Mouse (Mus musculus) neural tube, embryonic 12.5 days (tissue): ENCODE data around the gene Sel1l3. TPM values are rescaled to one million over a fixed set of nuclear protein-coding genes. Genes with fewer than 3 reads are reported as not detected.

Experiments
- ATAC-seq: fragments of 200-750 bp; cut with Nextera tagmentation; 2 replicates; pipeline ENCODE4 v1.8.0; 2017; ENCODE audit warnings: low read depth, mild to moderate bottlenecking, moderate TSS enrichment, moderate library complexity; ENCODE audit not compliant: low FRiP score
- H3K27ac ChIP-seq: fragments of 300-500 bp; sonication (generic); 2 replicates; pipeline ENCODE4 v1.5.1; 2016
- H3K27me3 ChIP-seq: fragments of 300-500 bp; sonication (generic); replicated peaks from 2 replicates; pipeline ENCODE4 v1.6.1; 2016; ENCODE audit warnings: mild to moderate bottlenecking
- H3K36me3 ChIP-seq: fragments of 300-500 bp; sonication (generic); 2 replicates; pipeline ENCODE4 v1.6.1; 2016; ENCODE audit warnings: mild to moderate bottlenecking
- H3K4me1 ChIP-seq: fragments of 300-500 bp; sonication (generic); 2 replicates; pipeline ENCODE4 v1.6.1; 2016
- H3K4me2 ChIP-seq: fragments of 300-500 bp; sonication (generic); replicated peaks from 2 replicates; pipeline ENCODE4 v1.6.1; 2016; ENCODE audit warnings: mild to moderate bottlenecking
- H3K4me3 ChIP-seq: fragments of 300-500 bp; sonication (generic); 2 replicates; pipeline ENCODE4 v1.5.1; 2016
- H3K9ac ChIP-seq: fragments of 300-500 bp; sonication (generic); 2 replicates; pipeline ENCODE4 v1.6.1; 2016; ENCODE audit warnings: mild to moderate bottlenecking
- H3K9me3 ChIP-seq: fragments of 300-500 bp; sonication (generic); 2 replicates; pipeline ENCODE4 v1.6.1; 2016; ENCODE audit warnings: mild to moderate bottlenecking
- WGBS: fragments of 180-500 bp; shearing (Covaris S2); methylation state at CpG from one replicate; pipeline ENCODE4 v1.1.7; 2016; 5-methylcytosine and 5-hydroxymethylcytosine counted together
- polyA plus RNA-seq: library from polyadenylated mRNA; unstranded; fragments of >200 nt; fragmentation: Nextera tagmentation; extraction: Ambion mirVana; gene quantifications from 2 replicates; pipeline ENCODE4 v1.2.1, GENCODE M21; 2016

Sel1l3 gene
- polyA plus RNA-seq, 1 experiment from 2014 or later = 5.7 TPM

DNA sequence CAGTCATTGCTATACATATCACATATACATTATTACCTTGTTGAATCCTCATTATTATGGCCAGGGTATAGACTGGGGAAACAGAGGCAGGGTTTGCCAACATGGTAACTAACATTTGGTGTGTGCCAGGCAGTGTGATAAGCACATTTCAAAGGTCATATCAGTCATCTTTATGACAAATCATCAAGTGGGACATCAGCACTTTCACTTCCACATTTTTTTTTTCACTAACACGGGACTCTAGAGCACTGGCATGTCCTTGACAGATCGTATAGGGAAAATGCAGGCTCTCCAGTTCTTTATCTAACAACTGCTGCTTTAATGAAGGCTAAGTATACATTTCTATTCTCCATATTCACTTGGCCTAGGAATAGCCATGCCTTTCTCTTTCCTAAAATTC is 25.1 kb downstream of the Sel1l3 start:
- no peak overlapping the region for H3K4me2 ChIP-seq
- ATAC-seq = no peak
- 84% methylated on average over 2 of the region's 2 CpGs for WGBS
- H3K27me3 ChIP-seq = no peaks in the 10 kb centered on the region
- no peak overlapping the region for H3K9ac ChIP-seq
- no peaks in the 10 kb centered on the region for H3K4me1 ChIP-seq
- H3K36me3 ChIP-seq = no peaks in the 10 kb centered on the region
- no peak overlapping the region for H3K4me3 ChIP-seq
- no peaks in the 10 kb centered on the region for H3K9me3 ChIP-seq
- H3K27ac ChIP-seq = no peak overlapping the region

DNA sequence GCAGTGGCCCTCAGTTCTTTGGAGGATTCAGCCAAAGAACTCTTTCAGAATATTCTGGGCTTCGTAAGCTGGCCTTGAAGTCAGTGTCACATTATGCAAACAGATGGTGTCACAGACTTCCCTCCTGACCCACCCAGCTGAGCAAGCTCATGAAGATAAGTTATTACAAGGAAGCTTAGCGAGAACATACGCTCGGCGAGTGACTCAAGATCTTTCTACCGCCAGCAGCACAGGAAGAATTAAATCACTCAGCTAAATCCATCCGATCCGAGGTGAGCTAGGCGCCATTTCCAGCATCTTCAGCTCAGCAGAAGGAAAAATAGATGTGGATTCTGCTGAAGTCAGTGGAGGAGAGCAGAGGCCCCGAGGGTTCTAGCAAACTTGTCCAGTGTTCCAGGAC is 26.5 kb downstream of the Sel1l3 start:
- Histone ChIP-seq H3K4me2 (no peak overlapping the region), H3K4me3 (no peak overlapping the region), H3K9me3 (no peaks in the 10 kb centered on the region), H3K27me3 (no peaks in the 10 kb centered on the region), H3K27ac (no peak overlapping the region), H3K4me1 (no peaks in the 10 kb centered on the region), H3K36me3 (no peaks in the 10 kb centered on the region), H3K9ac (no peak overlapping the region)
- WGBS = 70% methylated on average over 10 of the region's 10 CpGs
- ATAC-seq = no peak

- H3K4me1 ChIP-seq = no peaks in the 10 kb centered on the region
- no peaks in the 10 kb centered on the region for H3K36me3 ChIP-seq
- H3K4me3 ChIP-seq = no peak overlapping the region
- 78% methylated on average over 11 of the region's 11 CpGs for WGBS
- no peak overlapping the region for H3K27ac ChIP-seq
- no peaks in the 10 kb centered on the region for H3K27me3 ChIP-seq
- no peak for ATAC-seq
- no peaks in the 10 kb centered on the region for H3K9me3 ChIP-seq
- no peak overlapping the region for H3K9ac ChIP-seq
- H3K4me2 ChIP-seq = no peak overlapping the region
These were observed 27.9 kb downstream of the Sel1l3 start for GRCm38 (mm10) chr5:53185803-53186202.

DNA sequence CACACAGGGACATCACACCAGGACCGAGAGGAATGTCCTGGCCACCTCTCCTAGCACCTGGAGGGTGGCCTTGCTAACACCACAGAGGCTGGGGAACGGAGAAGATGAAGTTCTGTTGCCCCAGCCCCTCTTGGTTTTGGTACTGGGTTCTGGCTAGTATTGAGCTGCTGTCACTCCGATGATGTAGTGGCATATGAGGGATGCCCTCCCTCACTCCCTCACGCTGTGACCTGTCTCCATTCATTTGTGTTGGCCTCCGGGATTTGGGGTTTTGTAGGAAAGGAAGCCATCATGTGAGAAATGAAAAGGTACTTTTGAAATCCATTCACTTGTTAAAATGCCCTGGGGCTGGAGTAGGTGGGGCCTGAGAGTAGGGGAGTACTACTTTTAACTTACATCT is 33.8 kb downstream of the Sel1l3 start:
- no peak overlapping the region for H3K4me3 ChIP-seq
- H3K9ac ChIP-seq = no peak overlapping the region
- H3K9me3 ChIP-seq = no peaks in the 10 kb centered on the region
- 85% methylated on average over 5 of the region's 5 CpGs for WGBS
- no peak overlapping the region for H3K27ac ChIP-seq
- H3K27me3 ChIP-seq = no peaks in the 10 kb centered on the region
- no peak overlapping the region for H3K4me2 ChIP-seq
- no peaks in the 10 kb centered on the region for H3K36me3 ChIP-seq
- no peak for ATAC-seq
- H3K4me1 ChIP-seq = no peaks in the 10 kb centered on the region; the same call in 1 of the 2 replicates

DNA sequence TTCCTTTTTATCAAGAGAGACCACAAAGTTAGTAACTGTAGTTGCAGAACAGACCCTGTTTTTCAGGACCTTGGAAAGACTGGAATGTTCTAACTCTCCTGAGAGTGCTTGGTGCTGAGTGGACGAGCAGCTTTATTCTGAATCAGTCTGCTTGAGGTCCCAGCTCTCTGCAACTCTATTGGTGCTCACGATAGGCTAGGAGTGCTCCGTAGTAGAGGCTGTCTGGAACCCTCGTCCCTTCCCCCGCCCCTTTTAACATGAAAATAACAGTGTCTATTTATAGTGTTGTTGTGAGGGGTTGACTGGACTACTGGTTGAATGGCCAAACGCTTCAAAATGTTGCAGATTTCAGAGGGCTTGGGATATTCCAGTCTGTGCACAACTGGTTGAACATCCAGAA is 37.0 kb downstream of the Sel1l3 start:
- no peak for ATAC-seq
- H3K36me3 ChIP-seq = no peaks in the 10 kb centered on the region
- no peak overlapping the region for H3K4me3 ChIP-seq
- H3K4me2 ChIP-seq = no peak overlapping the region
- no peak overlapping the region for H3K9ac ChIP-seq
- no peaks in the 10 kb centered on the region for H3K9me3 ChIP-seq
- H3K4me1 ChIP-seq = peaks cover 3% of the 10 kb centered on the region; the same call in 1 of the 2 replicates
- WGBS = 55% methylated on average over 6 of the region's 6 CpGs
- no peaks in the 10 kb centered on the region for H3K27me3 ChIP-seq
- no peak overlapping the region for H3K27ac ChIP-seq

DNA sequence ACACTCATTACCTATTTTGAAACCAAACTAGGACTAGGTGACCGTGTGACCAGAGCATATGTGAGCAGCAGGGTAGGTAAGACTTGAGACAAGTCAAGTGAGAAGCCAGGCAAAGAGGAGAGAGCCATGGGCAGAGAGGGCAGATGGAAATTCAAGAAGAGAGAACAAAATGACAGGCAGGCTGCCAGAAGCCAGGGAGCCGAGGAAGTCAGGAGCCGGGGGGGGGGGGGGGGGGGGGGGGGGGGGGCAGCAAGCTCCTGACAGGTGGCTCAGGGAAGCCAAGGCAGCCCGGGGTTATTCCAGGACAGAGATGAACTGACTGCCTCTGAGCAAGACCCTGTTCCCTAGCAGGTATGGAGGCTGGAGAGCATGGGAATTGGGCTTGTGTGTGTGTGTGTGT is 37.7 kb downstream of the Sel1l3 start:
- no peaks in the 10 kb centered on the region for H3K36me3 ChIP-seq
- H3K4me1 ChIP-seq = peaks cover 3% of the 10 kb centered on the region; the same call in 1 of the 2 replicates
- ATAC-seq = no peak
- no peak overlapping the region for H3K4me2 ChIP-seq
- H3K27me3 ChIP-seq = no peaks in the 10 kb centered on the region
- no peaks in the 10 kb centered on the region for H3K9me3 ChIP-seq
- H3K9ac ChIP-seq = no peak overlapping the region
- 90% methylated on average over 2 of the region's 4 CpGs for WGBS
- H3K27ac ChIP-seq = no peak overlapping the region
- H3K4me3 ChIP-seq = no peak overlapping the region

GRCm38 (mm10) chr5:53175195-53175594 is 38.5 kb downstream of the Sel1l3 start:
- Histone ChIP-seq H3K27me3 (no peaks in the 10 kb centered on the region), H3K9ac (no peak overlapping the region), H3K27ac (no peak overlapping the region), H3K36me3 (no peaks in the 10 kb centered on the region), H3K9me3 (no peaks in the 10 kb centered on the region), H3K4me3 (no peak overlapping the region), H3K4me1 (peaks cover 3% of the 10 kb centered on the region; the same call in 1 of the 2 replicates), H3K4me2 (no peak overlapping the region)
- 88% methylated on average over 3 of the region's 3 CpGs for WGBS
- no peak for ATAC-seq

DNA sequence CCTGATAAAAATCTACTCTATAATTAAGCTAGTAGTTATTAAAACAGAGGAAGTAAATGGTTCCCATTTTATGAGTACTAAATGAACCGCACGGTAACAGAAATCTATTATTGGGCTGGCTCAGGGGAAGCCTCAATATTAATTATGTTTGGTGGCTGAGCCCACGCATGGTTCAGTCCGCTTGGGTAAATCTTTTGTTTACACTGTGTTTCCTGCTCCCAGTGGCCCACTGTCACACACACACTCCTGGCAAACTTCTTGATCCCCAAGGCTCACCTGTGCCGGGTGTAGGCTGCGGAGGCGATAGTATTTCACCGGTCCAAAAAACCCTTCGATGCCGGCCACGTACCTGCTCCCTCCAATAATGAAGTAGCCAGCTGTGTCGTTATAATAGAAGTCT is 39.3 kb downstream of the Sel1l3 start:
- Histone ChIP-seq H3K4me3 (no peak overlapping the region), H3K9me3 (no peaks in the 10 kb centered on the region), H3K4me2 (no peak overlapping the region), H3K36me3 (no peaks in the 10 kb centered on the region), H3K9ac (no peak overlapping the region), H3K27me3 (no peaks in the 10 kb centered on the region), H3K27ac (no peak overlapping the region), H3K4me1 (peaks cover 3% of the 10 kb centered on the region; the same call in 1 of the 2 replicates)
- ATAC-seq = no peak
- WGBS = 87% methylated on average over 12 of the region's 12 CpGs

DNA sequence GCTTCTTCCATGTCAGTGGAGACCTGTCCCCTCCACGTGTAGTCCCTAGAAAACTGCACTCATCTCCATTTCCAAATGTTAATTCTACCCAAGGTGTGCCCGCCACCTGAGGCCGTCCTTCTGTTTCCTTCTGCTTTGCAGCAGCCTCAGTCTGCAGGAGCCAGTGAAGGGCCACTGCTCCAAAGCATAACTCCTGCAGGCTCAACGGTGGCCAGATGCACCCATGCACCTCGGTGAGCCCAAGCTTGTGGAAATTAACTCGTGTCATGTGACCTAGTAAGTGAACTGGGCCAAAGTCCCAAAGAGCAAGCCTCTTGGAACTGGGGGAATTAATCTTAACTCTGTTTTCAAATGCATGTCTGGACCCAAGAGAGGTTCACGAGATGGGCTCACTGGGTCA is 40.8 kb downstream of the Sel1l3 start:
- Histone ChIP-seq H3K36me3 (no peaks in the 10 kb centered on the region), H3K4me1 (peaks cover 3% of the 10 kb centered on the region; the same call in 1 of the 2 replicates), H3K27me3 (no peaks in the 10 kb centered on the region), H3K27ac (no peak overlapping the region), H3K9me3 (no peaks in the 10 kb centered on the region), H3K4me3 (no peak overlapping the region), H3K4me2 (no peak overlapping the region), H3K9ac (no peak overlapping the region)
- no peak for ATAC-seq
- WGBS = 87% methylated on average over 7 of the region's 7 CpGs

- Histone ChIP-seq H3K4me1 (0 out of 2 replicates have a peak, but pooled peaks cover 3% of the 10 kb centered on the region), H3K4me2 (no peak overlapping the region), H3K27ac (no peak overlapping the region), H3K9me3 (no peaks in the 10 kb centered on the region), H3K9ac (no peak overlapping the region), H3K27me3 (no peaks in the 10 kb centered on the region), H3K4me3 (no peak overlapping the region), H3K36me3 (no peaks in the 10 kb centered on the region)
- no peak for ATAC-seq
- 90% methylated on average over 10 of the region's 10 CpGs for WGBS
These were observed 41.5 kb downstream of the Sel1l3 start for GRCm38 (mm10) chr5:53172256-53172636.

GRCm38 (mm10) chr5:53171611-53172255 is 42.0 kb downstream of the Sel1l3 start:
- no peak overlapping the region for H3K27ac ChIP-seq
- no peak for ATAC-seq
- no peak overlapping the region for H3K4me2 ChIP-seq
- H3K36me3 ChIP-seq = no peaks in the 10 kb centered on the region
- H3K27me3 ChIP-seq = no peaks in the 10 kb centered on the region
- H3K9ac ChIP-seq = no peak overlapping the region
- no peaks in the 10 kb centered on the region for H3K9me3 ChIP-seq
- H3K4me3 ChIP-seq = no peak overlapping the region
- WGBS = 90% methylated on average over 6 of the region's 6 CpGs
- H3K4me1 ChIP-seq = 0 out of 2 replicates have a peak, but pooled peaks cover 3% of the 10 kb centered on the region

GRCm38 (mm10) chr5:53167564-53167963 is 46.2 kb downstream of the Sel1l3 start:
- H3K36me3 ChIP-seq = no peaks in the 10 kb centered on the region
- ATAC-seq = no peak
- no peaks in the 10 kb centered on the region for H3K27me3 ChIP-seq
- H3K4me2 ChIP-seq = no peak overlapping the region
- no peaks in the 10 kb centered on the region for H3K4me1 ChIP-seq
- H3K9me3 ChIP-seq = no peaks in the 10 kb centered on the region
- H3K4me3 ChIP-seq = no peak overlapping the region
- WGBS = 92% methylated on average over 4 of the region's 4 CpGs
- H3K27ac ChIP-seq = no peak overlapping the region
- H3K9ac ChIP-seq = no peak overlapping the region

GRCm38 (mm10) chr5:53165672-53166071 is 48.1 kb downstream of the Sel1l3 start:
- no peak for ATAC-seq

More at GRCm38 (mm10) chr5:53165672-53166071, 48.1 kb downstream of the Sel1l3 start:
- no peaks in the 10 kb centered on the region for H3K36me3 ChIP-seq
- H3K27ac ChIP-seq = no peak overlapping the region
- WGBS = 90% methylated on average over 5 of the region's 5 CpGs
- no peaks in the 10 kb centered on the region for H3K9me3 ChIP-seq
- H3K4me3 ChIP-seq = no peak overlapping the region
- no peak overlapping the region for H3K9ac ChIP-seq
- no peaks in the 10 kb centered on the region for H3K4me1 ChIP-seq
- H3K27me3 ChIP-seq = no peaks in the 10 kb centered on the region
- H3K4me2 ChIP-seq = no peak overlapping the region
